Mouse (Mus musculus) testis, adult 2 months (tissue): Measurements from ENCODE around the gene Afmid.

Experiments used
- CTCF ChIP-seq: fragments of 200-500 bp; IDR thresholded peaks from 2 replicates; pipeline ENCODE4 v1.5.1; 2012; ENCODE audit warnings: low read depth, mild to moderate bottlenecking, inconsistent platforms, low read length, moderate library complexity; ENCODE audit not compliant: control insufficient read depth, insufficient read depth, insufficient replicate concordance
- POLR2A ChIP-seq: fragments of 200-500 bp; IDR thresholded peaks from 2 replicates; pipeline ENCODE4 v1.6.1; 2012; ENCODE audit warnings: low read depth, mild to moderate bottlenecking, inconsistent platforms, low read length, moderate library complexity; ENCODE audit not compliant: control insufficient read depth

DNA sequence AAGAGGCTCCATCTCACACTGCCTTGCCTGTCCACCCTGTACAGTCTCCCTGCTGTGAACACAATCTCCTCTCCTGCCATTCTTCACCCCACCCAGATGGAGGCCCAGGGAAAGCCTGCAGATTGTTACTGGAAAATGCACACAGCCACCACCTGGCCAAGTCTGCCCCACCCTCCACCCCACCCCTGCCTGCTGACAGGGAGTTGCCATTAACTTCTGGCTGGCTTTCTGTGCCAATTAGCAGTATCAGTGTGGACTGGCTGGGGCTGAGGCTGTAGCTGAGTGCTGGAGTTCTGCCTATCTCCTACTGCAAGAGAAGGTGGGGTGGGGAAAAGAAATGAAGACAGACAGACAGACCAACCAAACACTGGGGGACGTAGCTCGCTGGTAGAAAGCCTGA is 12.8 kb downstream of the Afmid start:
- no peak for TF ChIP-seq CTCF
- no peak for TF ChIP-seq POLR2A
